Mouse (Mus musculus): ENCODE results near the gene Mycbp2.

DNA sequence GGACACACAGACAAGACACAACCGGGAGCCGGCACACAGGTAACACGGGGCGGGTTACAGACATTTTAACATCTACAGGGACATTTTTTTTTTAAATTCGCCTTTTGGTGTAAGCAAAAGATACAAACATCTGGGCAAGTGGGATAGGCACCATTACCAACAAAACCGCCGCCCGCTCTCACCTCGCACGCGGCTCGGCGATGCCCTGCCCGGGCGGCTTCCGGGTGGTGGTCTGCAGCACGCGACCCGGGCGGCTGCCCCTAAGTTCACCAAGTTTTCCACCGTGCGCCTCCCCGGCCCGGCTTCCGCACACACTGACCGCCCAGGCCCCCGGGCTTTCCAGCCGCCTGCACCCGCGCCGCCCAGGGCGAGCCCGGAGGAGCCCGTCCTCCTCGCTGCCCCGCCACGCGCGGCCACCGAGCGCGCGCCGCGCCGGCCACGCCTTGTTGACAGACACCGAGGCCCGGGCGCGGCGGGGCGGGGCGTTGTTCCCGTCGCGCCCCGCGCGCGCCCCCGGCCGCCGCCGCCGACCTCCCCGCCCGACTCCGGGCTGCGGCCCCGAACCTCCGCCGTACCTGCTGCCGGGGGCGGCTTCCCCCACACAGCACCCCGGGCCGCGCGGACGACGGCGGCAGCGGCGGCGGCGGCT, 247.9 kb downstream of the Mycbp2 start:
- TF ChIP-seq CHD2 (IDR thresholded peaks at IDR 0.05; ENCODE audit: low read depth, low read length): no peak
- TF ChIP-seq ZC3H11A (IDR thresholded peaks at IDR 0.05; ENCODE audit: borderline replicate concordance, low read depth, low read length): no peak
- no peak for TF ChIP-seq MAFK (IDR thresholded peaks at IDR 0.05; ENCODE audit: insufficient read depth, low read depth, low read length)
